Mouse (Mus musculus) kidney, postnatal 25 days (tissue): ENCODE measurements around the gene Gpr55.
"Not testable (repeated sequence)": the region's sequence is repeated elsewhere in the genome, so short reads cannot be mapped to it uniquely, and the experiment has no call there.

Source experiments
- DNase-seq, 2 experiments: peaks; one replicate each; pipeline ENCODE4 v3.0.0; 2021; ENCODE audit warnings: mixed read lengths in 2 of 2

Gpr55 gene

GRCm38 (mm10) chr1:85960873-85961272 is at the start of gene Gpr55:
Gene Gpr55, minus strand, starts transcription at chr1:85961007.
- DNase-seq = no peak

GRCm38 (mm10) chr1:86007778-86008177 is 47.0 kb upstream of the Gpr55 start:
- peak; percentile 88 to 95 for DNase-seq

GRCm38 (mm10) chr1:86006040-86006439 is 45.2 kb upstream of the Gpr55 start:
- no peak for DNase-seq

GRCm38 (mm10) chr1:86005540-86005939 is 44.7 kb upstream of the Gpr55 start:
- DNase-seq = no peak

- DNase-seq = peak; percentile 2 to 45
These were observed 39.2 kb upstream of the Gpr55 start for GRCm38 (mm10) chr1:85999853-86000570.

- DNase-seq = no peak
These were observed 37.2 kb upstream of the Gpr55 start for GRCm38 (mm10) chr1:85998012-85998411.

- no peak for DNase-seq
These were observed 36.4 kb upstream of the Gpr55 start for GRCm38 (mm10) chr1:85997221-85997620.

GRCm38 (mm10) chr1:85993541-85993940 is 32.7 kb upstream of the Gpr55 start:
- no peak for DNase-seq

- DNase-seq = no peak
These were observed 31.4 kb upstream of the Gpr55 start for GRCm38 (mm10) chr1:85992175-85992574.

- not testable (repeated sequence) for DNase-seq
These were observed 28.1 kb upstream of the Gpr55 start for GRCm38 (mm10) chr1:85988882-85989281.

GRCm38 (mm10) chr1:85988351-85988750 is 27.5 kb upstream of the Gpr55 start:
- no peak for DNase-seq

- no peak for DNase-seq
These were observed 25.0 kb upstream of the Gpr55 start for GRCm38 (mm10) chr1:85985784-85986183.

GRCm38 (mm10) chr1:85981738-85982357 is 21.0 kb upstream of the Gpr55 start:
- peak; percentile 67 to 81 for DNase-seq

GRCm38 (mm10) chr1:85977709-85978108 is 16.9 kb upstream of the Gpr55 start:
- no peak for DNase-seq

GRCm38 (mm10) chr1:85973468-85973877 is 12.7 kb upstream of the Gpr55 start:
- no peak for DNase-seq

GRCm38 (mm10) chr1:85972341-85972740 is 11.5 kb upstream of the Gpr55 start:
- no peak for DNase-seq

GRCm38 (mm10) chr1:85971070-85971469 is 10.3 kb upstream of the Gpr55 start:
- DNase-seq = no peak

- no peak for DNase-seq
These were observed 8.7 kb upstream of the Gpr55 start for GRCm38 (mm10) chr1:85969519-85969918.

- DNase-seq = no peak
These were observed 8.3 kb upstream of the Gpr55 start for GRCm38 (mm10) chr1:85969081-85969480.

- peak in 1 of 2 experiments; percentile 69 for DNase-seq
These were observed 5.0 kb upstream of the Gpr55 start for GRCm38 (mm10) chr1:85965856-85966255.

GRCm38 (mm10) chr1:85962081-85962480 is 1.3 kb upstream of the Gpr55 start:
- no peak for DNase-seq

- no peak for DNase-seq
These were observed 924 bp downstream of the Gpr55 start for GRCm38 (mm10) chr1:85959889-85960276.

- DNase-seq = no peak
These were observed 1.5 kb downstream of the Gpr55 start for GRCm38 (mm10) chr1:85959129-85959888.
